Mouse (Mus musculus) lung, embryonic 16.5 days (tissue): ENCODE measurements at regions not wholly inside any gene's neighbourhood (a gene's known extent, or its start where the extent isn't known, plus 50 kb on each side); places are given as distances from the start of the nearest gene placed in this dataset.
A peak's percentile ranks its signal among the peaks of the same experiment; 100 is the strongest.

ENCODE experiments used
- ATAC-seq: fragments of 200-750 bp; cut with Nextera tagmentation; 2 replicates; pipeline ENCODE4 v1.8.0; 2017; ENCODE audit warnings: low read depth, mild to moderate bottlenecking, moderate library complexity
- H3K27ac ChIP-seq: fragments of 300-500 bp; sonication (generic); 2 replicates; pipeline ENCODE4 v1.5.1; 2014; ENCODE audit warnings: mild to moderate bottlenecking, control low read depth, low read length
- H3K27me3 ChIP-seq: fragments of 300-500 bp; sonication (generic); 2 replicates; pipeline ENCODE4 v1.6.1; 2014; ENCODE audit warnings: low read depth, low read length, mixed read lengths; ENCODE audit not compliant: control insufficient read depth, insufficient read depth
- H3K36me3 ChIP-seq: fragments of 300-500 bp; sonication (generic); 2 replicates; pipeline ENCODE4 v1.6.1; 2014; ENCODE audit warnings: low read length; ENCODE audit not compliant: control insufficient read depth, insufficient read depth
- H3K4me1 ChIP-seq: fragments of 300-500 bp; sonication (generic); replicated peaks from 2 replicates; pipeline ENCODE4 v1.6.1; 2014; ENCODE audit warnings: low read length, mixed read lengths; ENCODE audit not compliant: control insufficient read depth, insufficient read depth
- H3K4me2 ChIP-seq: fragments of 300-500 bp; sonication (generic); 2 replicates; pipeline ENCODE4 v1.6.1; 2014; ENCODE audit warnings: low read depth, low read length, control low read depth
- H3K4me3 ChIP-seq: fragments of 300-500 bp; sonication (generic); 2 replicates; pipeline ENCODE4 v1.5.1; 2014; ENCODE audit warnings: mild to moderate bottlenecking, low read length, control low read depth
- H3K9ac ChIP-seq: fragments of 300-500 bp; sonication (generic); 2 replicates; pipeline ENCODE4 v1.6.1; 2014; ENCODE audit warnings: low read length, control low read depth
- H3K9me3 ChIP-seq: fragments of 300-500 bp; sonication (generic); 2 replicates; pipeline ENCODE4 v1.6.1; 2016; ENCODE audit warnings: low read length; ENCODE audit not compliant: control insufficient read depth
- WGBS: fragments of 180-500 bp; shearing (Covaris S2); extraction: QIAGEN DNeasy Blood & Tissue Kit; methylation state at CpG from one replicate; pipeline ENCODE4 v1.1.7; 2014; 5-methylcytosine and 5-hydroxymethylcytosine counted together

DNA sequence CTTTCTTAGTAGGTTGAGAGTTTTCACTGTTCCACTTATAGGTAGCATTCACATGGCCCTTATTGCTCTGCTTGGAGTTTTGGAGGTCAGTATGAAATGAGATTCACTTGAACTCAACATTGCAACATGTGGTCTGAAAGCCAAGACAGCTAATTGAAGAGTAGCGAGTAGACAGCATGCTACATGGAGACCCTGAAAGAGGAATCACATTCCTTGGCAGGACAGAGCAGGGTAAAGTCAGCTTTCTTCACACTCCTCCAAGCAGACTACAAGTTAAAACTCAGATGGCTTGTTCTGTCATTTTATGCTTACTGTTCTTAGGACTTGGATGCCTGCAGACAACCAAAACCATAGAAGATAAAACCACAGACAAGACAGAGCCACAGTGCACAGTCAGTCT, 91.1 kb upstream of the Rnd3 start:
- ATAC-seq = peak; percentile 53
- Histone ChIP-seq H3K9ac (no peak overlapping the region), H3K27me3 (no peaks in the 10 kb centered on the region), H3K4me1 (peaks cover 5% of the 10 kb centered on the region), H3K4me3 (no peak overlapping the region), H3K4me2 (no peak overlapping the region), H3K9me3 (no peaks in the 10 kb centered on the region), H3K36me3 (no peaks in the 10 kb centered on the region), H3K27ac (no peak overlapping the region)
- 48% methylated on average over 1 of the region's 1 CpGs for WGBS

- no peaks in the 10 kb centered on the region for H3K36me3 ChIP-seq
- H3K4me1 ChIP-seq = peaks cover 5% of the 10 kb centered on the region
- H3K4me3 ChIP-seq = no peak overlapping the region
- no peak overlapping the region for H3K27ac ChIP-seq
- no peaks in the 10 kb centered on the region for H3K9me3 ChIP-seq
- no peak overlapping the region; the same call in 1 of the 2 replicates for H3K4me2 ChIP-seq
- no peak overlapping the region for H3K9ac ChIP-seq
- H3K27me3 ChIP-seq = no peaks in the 10 kb centered on the region
- WGBS = 31% methylated on average over 4 of the region's 4 CpGs
- no peak for ATAC-seq
Measured at GRCm38 (mm10) chr2:51238992-51239391, 90.1 kb upstream of the Rnd3 start.

GRCm38 (mm10) chr2:51238131-51238931, 89.4 kb upstream of the Rnd3 start:
- Histone ChIP-seq H3K27ac (no peak overlapping the region), H3K9ac (no peak overlapping the region), H3K27me3 (no peaks in the 10 kb centered on the region), H3K4me1 (peaks cover 5% of the 10 kb centered on the region), H3K9me3 (no peaks in the 10 kb centered on the region), H3K4me3 (0 out of 2 replicates have a peak overlapping the region, but pooled peaks have one; percentile 5), H3K36me3 (no peaks in the 10 kb centered on the region), H3K4me2 (peak overlapping the region; percentile 37)
- ATAC-seq = peak; percentile 30
- WGBS = 10% methylated on average over 15 of the region's 16 CpGs

DNA sequence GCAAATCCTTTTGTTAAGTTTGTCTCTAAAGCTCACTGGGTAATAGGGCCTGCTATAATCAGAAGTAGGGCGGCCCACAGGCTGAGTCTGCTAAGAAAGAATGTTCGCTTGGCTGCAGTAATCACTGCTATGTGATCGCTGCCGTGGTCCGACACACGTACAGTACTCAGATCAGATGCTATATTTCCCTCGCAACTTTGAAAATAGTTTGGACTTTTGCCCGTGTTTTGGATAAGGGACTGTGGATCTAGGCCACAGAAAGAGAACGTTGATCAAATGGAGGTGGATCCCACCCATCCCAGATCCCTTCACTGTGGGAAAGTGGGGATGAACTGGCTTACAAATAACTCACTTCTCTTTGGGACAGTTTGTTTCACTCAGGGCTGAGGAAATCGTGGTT, 88.5 kb upstream of the Rnd3 start:
- peak; percentile 90 for ATAC-seq
- H3K9ac ChIP-seq = no peak overlapping the region
- peak overlapping the region; percentile 82 for H3K27ac ChIP-seq
- no peaks in the 10 kb centered on the region for H3K36me3 ChIP-seq
- H3K4me2 ChIP-seq = no peak overlapping the region
- H3K4me1 ChIP-seq = peaks cover 5% of the 10 kb centered on the region
- H3K27me3 ChIP-seq = no peaks in the 10 kb centered on the region
- WGBS = 50% methylated on average over 10 of the region's 10 CpGs
- H3K4me3 ChIP-seq = no peak overlapping the region
- no peaks in the 10 kb centered on the region for H3K9me3 ChIP-seq

DNA sequence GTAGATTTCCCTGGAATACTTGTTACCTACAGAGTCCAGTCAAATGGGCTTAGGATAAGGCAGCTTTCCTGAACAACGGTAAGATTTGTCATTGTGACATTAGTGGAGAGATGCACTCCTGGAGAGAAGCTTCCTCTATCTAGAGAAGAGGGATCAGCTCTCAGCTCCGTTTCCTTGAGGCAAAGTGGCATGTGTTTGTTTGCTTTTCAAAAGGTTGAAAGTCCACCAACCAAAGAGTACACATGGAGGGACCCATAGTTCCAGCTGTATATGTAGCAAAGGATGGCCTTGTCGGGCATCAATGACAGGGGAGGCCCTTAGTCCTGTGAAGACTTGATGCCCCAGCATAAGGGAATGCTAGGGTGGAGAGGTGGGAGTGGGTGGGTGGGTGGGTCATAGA, 87.9 kb upstream of the Rnd3 start:
- no peak overlapping the region for H3K4me3 ChIP-seq
- H3K27ac ChIP-seq = peak overlapping the region; percentile 82
- no peaks in the 10 kb centered on the region for H3K27me3 ChIP-seq
- H3K4me2 ChIP-seq = no peak overlapping the region
- ATAC-seq = no peak
- H3K9me3 ChIP-seq = no peaks in the 10 kb centered on the region
- H3K4me1 ChIP-seq = peaks cover 5% of the 10 kb centered on the region
- no peaks in the 10 kb centered on the region for H3K36me3 ChIP-seq
- H3K9ac ChIP-seq = no peak overlapping the region
- WGBS = 20% methylated on average over 3 of the region's 3 CpGs

DNA sequence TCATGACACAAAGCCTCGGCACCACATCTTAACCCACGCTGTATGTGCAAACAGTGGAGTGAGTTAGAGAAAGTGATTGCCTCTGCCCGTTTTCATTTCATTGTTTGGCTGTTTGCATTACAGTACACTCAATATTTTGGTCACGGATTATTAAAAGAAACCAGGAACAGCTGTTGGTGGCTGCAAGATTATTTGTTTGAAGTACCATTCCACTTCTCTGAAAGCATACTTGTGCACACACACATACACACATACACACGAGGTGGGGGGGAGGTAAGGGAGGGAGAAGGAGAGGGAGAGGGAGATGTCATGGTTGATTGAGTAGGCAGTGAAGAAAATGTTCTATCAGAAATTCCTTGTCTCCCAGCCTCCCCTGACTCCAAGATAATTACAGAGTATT, 85.5 kb upstream of the Rnd3 start:
- Histone ChIP-seq H3K36me3 (no peaks in the 10 kb centered on the region), H3K9ac (no peak overlapping the region), H3K4me1 (peaks cover 5% of the 10 kb centered on the region), H3K27me3 (no peaks in the 10 kb centered on the region), H3K4me2 (no peak overlapping the region), H3K27ac (no peak overlapping the region), H3K9me3 (no peaks in the 10 kb centered on the region), H3K4me3 (no peak overlapping the region)
- 28% methylated on average over 5 of the region's 5 CpGs for WGBS
- no peak for ATAC-seq

GRCm38 (mm10) chr2:51222851-51223250, 73.9 kb upstream of the Rnd3 start:
- H3K27ac ChIP-seq = no peak overlapping the region
- no peak overlapping the region for H3K4me3 ChIP-seq
- H3K4me2 ChIP-seq = no peak overlapping the region
- H3K9me3 ChIP-seq = no peaks in the 10 kb centered on the region
- WGBS = 30% methylated on average over 1 of the region's 1 CpGs
- peaks cover 3% of the 10 kb centered on the region; the same call in 1 of the 2 replicates for H3K4me1 ChIP-seq
- ATAC-seq = no peak
- H3K27me3 ChIP-seq = no peaks in the 10 kb centered on the region
- no peak overlapping the region for H3K9ac ChIP-seq
- no peaks in the 10 kb centered on the region for H3K36me3 ChIP-seq

DNA sequence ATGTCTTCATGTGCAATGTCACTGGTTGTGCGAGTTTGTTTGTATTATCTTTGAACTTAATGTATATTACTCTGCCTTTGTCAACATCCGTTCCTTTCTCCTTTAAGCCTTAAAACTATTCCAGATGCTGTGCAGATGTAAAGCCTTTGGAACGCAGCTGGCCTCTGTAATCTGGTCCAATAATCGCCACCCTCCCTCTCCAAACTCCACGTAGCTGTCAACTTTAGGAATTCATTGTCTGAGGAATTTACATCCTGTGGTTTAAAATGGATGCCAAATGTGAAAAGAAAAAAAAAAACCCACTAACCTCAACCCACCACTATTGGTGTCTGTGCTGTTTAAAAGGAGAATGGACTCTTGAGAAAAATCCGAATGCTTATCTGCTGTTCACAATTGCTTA, 70.8 kb upstream of the Rnd3 start:
- H3K4me3 ChIP-seq = no peak overlapping the region
- no peak overlapping the region for H3K4me2 ChIP-seq
- H3K4me1 ChIP-seq = peaks cover 3% of the 10 kb centered on the region; the same call in 1 of the 2 replicates
- peak; percentile 52; the same call in 1 of the 2 replicates for ATAC-seq
- no peaks in the 10 kb centered on the region for H3K9me3 ChIP-seq
- WGBS = 31% methylated on average over 6 of the region's 6 CpGs
- H3K27me3 ChIP-seq = no peaks in the 10 kb centered on the region
- H3K27ac ChIP-seq = 0 out of 2 replicates have a peak overlapping the region, but pooled peaks have one; percentile 27
- no peak overlapping the region for H3K9ac ChIP-seq
- no peaks in the 10 kb centered on the region for H3K36me3 ChIP-seq

- Histone ChIP-seq H3K4me1 (no peaks in the 10 kb centered on the region), H3K36me3 (no peaks in the 10 kb centered on the region), H3K4me3 (no peak overlapping the region), H3K27me3 (no peaks in the 10 kb centered on the region), H3K27ac (0 out of 2 replicates have a peak overlapping the region, but pooled peaks have one; percentile 21), H3K9ac (no peak overlapping the region), H3K9me3 (no peaks in the 10 kb centered on the region), H3K4me2 (no peak overlapping the region)
- ATAC-seq = peak; percentile 65
- 33% methylated on average over 7 of the region's 7 CpGs for WGBS
Measured at GRCm38 (mm10) chr2:51207150-51208022, 58.5 kb upstream of the Rnd3 start.
